Mouse (Mus musculus) 3134 (cell line): Measurements from ENCODE around the gene Tcf7l2.
A peak's percentile ranks its signal among the peaks of the same experiment; 100 is the strongest.

Source experiments
- DNase-seq: peaks from one replicate; pipeline ENCODE4 v3.0.0-alpha.2; 2011; ENCODE audit warnings: low spot score; ENCODE audit not compliant: insufficient read length; ENCODE audit errors: extremely low read depth

Gene Tcf7l2

GRCm38 (mm10) chr19:55755462-55755861, 13.8 kb downstream of the Tcf7l2 start:
- DNase-seq = no peak

GRCm38 (mm10) chr19:55756707-55757106, 15.1 kb downstream of the Tcf7l2 start:
- no peak for DNase-seq

GRCm38 (mm10) chr19:55757403-55757802, 15.8 kb downstream of the Tcf7l2 start:
- DNase-seq = no peak

- no peak for DNase-seq
Observed at GRCm38 (mm10) chr19:55758158-55758557, 16.5 kb downstream of the Tcf7l2 start.

- no peak for DNase-seq
Observed at GRCm38 (mm10) chr19:55759006-55759405, 17.4 kb downstream of the Tcf7l2 start.

- no peak for DNase-seq
Observed at GRCm38 (mm10) chr19:55761086-55761485, 19.5 kb downstream of the Tcf7l2 start.

- no peak for DNase-seq
Observed at GRCm38 (mm10) chr19:55762187-55762586, 20.6 kb downstream of the Tcf7l2 start.

GRCm38 (mm10) chr19:55765814-55766213, 24.2 kb downstream of the Tcf7l2 start:
- no peak for DNase-seq

GRCm38 (mm10) chr19:55767104-55767503, 25.5 kb downstream of the Tcf7l2 start:
- DNase-seq = no peak

- no peak for DNase-seq
Observed at GRCm38 (mm10) chr19:55767579-55767978, 26.0 kb downstream of the Tcf7l2 start.

- no peak for DNase-seq
Observed at GRCm38 (mm10) chr19:55768246-55768645, 26.6 kb downstream of the Tcf7l2 start.

- DNase-seq = peak; percentile 72
Observed at GRCm38 (mm10) chr19:55768889-55769288, 27.3 kb downstream of the Tcf7l2 start.

GRCm38 (mm10) chr19:55774334-55774733, 32.7 kb downstream of the Tcf7l2 start:
- no peak for DNase-seq

- no peak for DNase-seq
Observed at GRCm38 (mm10) chr19:55774824-55775223, 33.2 kb downstream of the Tcf7l2 start.

- DNase-seq = no peak
Observed at GRCm38 (mm10) chr19:55779871-55780270, 38.3 kb downstream of the Tcf7l2 start.

GRCm38 (mm10) chr19:55781087-55781486, 39.5 kb downstream of the Tcf7l2 start:
- no peak for DNase-seq

- no peak for DNase-seq
Observed at GRCm38 (mm10) chr19:55781681-55782080, 40.1 kb downstream of the Tcf7l2 start.

- DNase-seq = no peak
Observed at GRCm38 (mm10) chr19:55784796-55785418, 43.3 kb downstream of the Tcf7l2 start.

GRCm38 (mm10) chr19:55787420-55787819, 45.8 kb downstream of the Tcf7l2 start:
- peak; percentile 27 for DNase-seq

GRCm38 (mm10) chr19:55788285-55788904, 46.8 kb downstream of the Tcf7l2 start:
- no peak for DNase-seq

- DNase-seq = no peak
Observed at GRCm38 (mm10) chr19:55788905-55789295, 47.3 kb downstream of the Tcf7l2 start.

GRCm38 (mm10) chr19:55789838-55790237, 48.2 kb downstream of the Tcf7l2 start:
- DNase-seq = no peak

- DNase-seq = no peak
Observed at GRCm38 (mm10) chr19:55791293-55791692, 49.7 kb downstream of the Tcf7l2 start.
